Mouse (Mus musculus): ENCODE data around the gene Ptges. TPM values are rescaled to one million over a fixed set of nuclear protein-coding genes. Genes with fewer than 3 reads are reported as not detected.
"Not testable (repeated sequence)": the region's sequence is repeated elsewhere in the genome, so short reads cannot be mapped to it uniquely, and the experiment has no call there.

The Ptges gene
- total and polyA plus RNA-seq, 2 experiments from 2014 or later = 6.7 to 8.0 TPM

- peaks cover 2% of the 10 kb centered on the region; the same call in 1 of the 2 replicates for H3K4me1 ChIP-seq (ENCODE audit: insufficient read depth, low read length)
- no peak overlapping the region for H3K9ac ChIP-seq (replicated peaks; ENCODE audit: low read length, poor library complexity, severe bottlenecking)
- no peak overlapping the region for H3K4me2 ChIP-seq (ENCODE audit: low read depth, low read length, poor library complexity, severe bottlenecking)
- H3K4me3 ChIP-seq (ENCODE audit: low read depth, low read length) = no peak overlapping the region
- H3K27ac ChIP-seq (ENCODE audit: low read depth, low read length) = no peak overlapping the region
- WGBS = 56% methylated on average over 6 of the region's 6 CpGs
- ATAC-seq (ENCODE audit: low FRiP score) (no peak), DNase-seq (ENCODE audit: low spot score) (no peak)
- no peaks in the 10 kb centered on the region for H3K36me3 ChIP-seq (ENCODE audit: insufficient read depth, low read length)
- H3K27me3 ChIP-seq (ENCODE audit: insufficient read depth, low read length) = no peaks in the 10 kb centered on the region
- H3K9me3 ChIP-seq (ENCODE audit: low read length) = no peaks in the 10 kb centered on the region
- no peak for TF ChIP-seq CTCF (IDR thresholded peaks at IDR 0.05)
Measured at GRCm38 (mm10) chr2:30918126-30918525, 11.5 kb downstream of the Ptges start.

DNA sequence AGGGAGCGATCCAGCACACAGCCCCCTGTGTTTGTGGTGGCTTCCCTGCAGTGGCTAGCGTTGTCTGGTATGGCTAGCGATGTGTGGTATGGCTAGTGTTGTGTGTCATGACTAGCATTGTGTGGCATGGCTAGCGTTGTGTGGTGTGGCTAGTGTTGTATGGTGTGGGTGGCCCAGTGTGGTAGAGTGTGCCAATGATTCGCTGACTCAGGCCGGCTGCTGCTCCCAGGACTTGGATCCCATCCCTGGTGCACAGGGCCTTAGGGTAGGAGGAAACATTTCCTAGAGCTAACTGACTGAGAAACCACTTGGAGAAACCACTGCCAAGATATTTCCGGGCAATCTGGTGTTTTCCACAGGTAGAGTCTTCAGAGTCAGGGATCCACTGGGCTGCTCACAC, 12.0 kb downstream of the Ptges start:
- Histone ChIP-seq H3K27ac (ENCODE audit: low read depth, low read length) (no peak overlapping the region), H3K4me3 (ENCODE audit: low read depth, low read length) (no peak overlapping the region), H3K4me2 (ENCODE audit: low read depth, low read length, poor library complexity, severe bottlenecking) (no peak overlapping the region), H3K27me3 (ENCODE audit: insufficient read depth, low read length) (no peaks in the 10 kb centered on the region), H3K9me3 (ENCODE audit: low read length) (no peaks in the 10 kb centered on the region), H3K36me3 (ENCODE audit: insufficient read depth, low read length) (no peaks in the 10 kb centered on the region), H3K4me1 (ENCODE audit: insufficient read depth, low read length) (peaks cover 2% of the 10 kb centered on the region; the same call in 1 of the 2 replicates), H3K9ac (replicated peaks; ENCODE audit: low read length, poor library complexity, severe bottlenecking) (no peak overlapping the region)
- WGBS = 88% methylated on average over 7 of the region's 7 CpGs
- TF ChIP-seq CTCF (IDR thresholded peaks at IDR 0.05) = no peak
- DNase-seq (ENCODE audit: low spot score) (no peak), ATAC-seq (ENCODE audit: low FRiP score) (no peak)

- not testable (repeated sequence) for H3K4me2 ChIP-seq (ENCODE audit: low read depth, low read length, poor library complexity, severe bottlenecking); H3K9me3 ChIP-seq (ENCODE audit: low read length); H3K4me3 ChIP-seq (ENCODE audit: low read depth, low read length); H3K27ac ChIP-seq (ENCODE audit: low read depth, low read length); H3K27me3 ChIP-seq (ENCODE audit: insufficient read depth, low read length); ATAC-seq (ENCODE audit: low FRiP score); H3K36me3 ChIP-seq (ENCODE audit: insufficient read depth, low read length); H3K4me1 ChIP-seq (ENCODE audit: insufficient read depth, low read length); DNase-seq (ENCODE audit: low spot score); H3K9ac ChIP-seq (replicated peaks; ENCODE audit: low read length, poor library complexity, severe bottlenecking)
- WGBS = 56% methylated on average over 6 of the region's 6 CpGs
Measured at GRCm38 (mm10) chr2:30915933-30916332, 13.7 kb downstream of the Ptges start.

DNA sequence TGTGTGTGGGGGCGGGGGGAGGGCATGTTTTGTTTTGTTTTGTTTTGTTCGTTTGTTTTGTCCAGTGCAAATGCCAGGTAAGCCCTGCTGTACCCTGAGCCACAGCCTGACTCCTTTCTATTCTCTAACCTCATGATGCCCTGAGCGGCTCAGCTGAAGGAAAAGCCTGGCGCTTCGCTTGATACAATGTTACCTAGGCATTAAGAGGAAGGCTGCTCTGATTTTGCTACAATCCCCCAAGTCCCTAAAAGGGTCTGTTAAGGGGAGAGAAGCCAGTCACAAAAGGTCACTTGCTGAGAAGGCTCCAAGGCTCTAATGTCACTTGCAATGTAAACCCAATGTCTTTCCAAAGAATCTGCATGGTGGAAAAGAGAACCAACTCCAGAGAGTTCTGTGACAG, 14.3 kb downstream of the Ptges start:
- H3K9me3 ChIP-seq (ENCODE audit: low read length) = no peaks in the 10 kb centered on the region
- TF ChIP-seq CTCF (IDR thresholded peaks at IDR 0.05) = no peak
- H3K27ac ChIP-seq (ENCODE audit: low read depth, low read length) = no peak overlapping the region
- no peak for ATAC-seq (ENCODE audit: low FRiP score)
- H3K36me3 ChIP-seq (ENCODE audit: insufficient read depth, low read length) = no peaks in the 10 kb centered on the region
- H3K4me3 ChIP-seq (ENCODE audit: low read depth, low read length) = no peak overlapping the region
- no peaks in the 10 kb centered on the region for H3K27me3 ChIP-seq (ENCODE audit: insufficient read depth, low read length)
- H3K4me1 ChIP-seq (ENCODE audit: insufficient read depth, low read length) = peaks cover 2% of the 10 kb centered on the region; the same call in 1 of the 2 replicates
- H3K4me2 ChIP-seq (ENCODE audit: low read depth, low read length, poor library complexity, severe bottlenecking) = no peak overlapping the region
- no peak overlapping the region for H3K9ac ChIP-seq (replicated peaks; ENCODE audit: low read length, poor library complexity, severe bottlenecking)
- DNase-seq (ENCODE audit: low spot score) = no peak
- WGBS = 78% methylated on average over 5 of the region's 5 CpGs

DNA sequence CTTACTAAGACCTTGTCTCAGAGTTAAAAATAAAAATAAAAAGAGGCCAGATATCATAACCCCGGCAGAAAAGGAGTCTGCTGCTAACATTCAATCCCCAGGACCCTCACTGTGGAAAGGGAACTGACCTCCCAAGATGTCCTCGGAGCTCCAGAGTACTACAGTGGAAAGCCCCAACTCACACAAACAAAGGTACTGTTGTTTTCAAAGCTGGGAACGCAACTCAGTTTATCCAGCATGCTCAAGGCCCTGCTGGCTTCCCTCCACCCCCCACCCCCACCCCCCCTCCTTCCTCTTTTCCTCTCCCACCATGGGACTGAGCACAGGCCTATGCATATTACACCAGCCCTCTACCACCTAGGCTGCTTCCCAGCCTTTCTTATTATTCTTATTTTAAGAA, 14.8 kb downstream of the Ptges start:
- H3K4me2 ChIP-seq (ENCODE audit: low read depth, low read length, poor library complexity, severe bottlenecking) = no peak overlapping the region
- H3K9ac ChIP-seq (replicated peaks; ENCODE audit: low read length, poor library complexity, severe bottlenecking) = no peak overlapping the region
- H3K4me1 ChIP-seq (ENCODE audit: insufficient read depth, low read length) = peaks cover 2% of the 10 kb centered on the region; the same call in 1 of the 2 replicates
- no peaks in the 10 kb centered on the region for H3K36me3 ChIP-seq (ENCODE audit: insufficient read depth, low read length)
- no peaks in the 10 kb centered on the region for H3K27me3 ChIP-seq (ENCODE audit: insufficient read depth, low read length)
- ATAC-seq (ENCODE audit: low FRiP score) (no peak), DNase-seq (ENCODE audit: low spot score) (no peak)
- H3K4me3 ChIP-seq (ENCODE audit: low read depth, low read length) = no peak overlapping the region
- H3K27ac ChIP-seq (ENCODE audit: low read depth, low read length) = no peak overlapping the region
- no peaks in the 10 kb centered on the region for H3K9me3 ChIP-seq (ENCODE audit: low read length)
- TF ChIP-seq CTCF (IDR thresholded peaks at IDR 0.05) = no peak
- WGBS = 46% methylated on average over 3 of the region's 3 CpGs

GRCm38 (mm10) chr2:30913022-30913421, 16.6 kb downstream of the Ptges start:
- Histone ChIP-seq H3K36me3 (ENCODE audit: insufficient read depth, low read length) (no peaks in the 10 kb centered on the region), H3K9me3 (ENCODE audit: low read length) (no peaks in the 10 kb centered on the region), H3K9ac (replicated peaks; ENCODE audit: low read length, poor library complexity, severe bottlenecking) (no peak overlapping the region), H3K27me3 (ENCODE audit: insufficient read depth, low read length) (no peaks in the 10 kb centered on the region), H3K4me3 (ENCODE audit: low read depth, low read length) (no peak overlapping the region), H3K27ac (ENCODE audit: low read depth, low read length) (no peak overlapping the region), H3K4me1 (ENCODE audit: insufficient read depth, low read length) (peaks cover 2% of the 10 kb centered on the region; the same call in 1 of the 2 replicates), H3K4me2 (ENCODE audit: low read depth, low read length, poor library complexity, severe bottlenecking) (no peak overlapping the region)
- no peak for TF ChIP-seq CTCF (IDR thresholded peaks at IDR 0.05)
- ATAC-seq (ENCODE audit: low FRiP score) = no peak
- no peak for DNase-seq (ENCODE audit: low spot score)
- 85% methylated on average over 8 of the region's 8 CpGs for WGBS

Data from midbrain, postnatal 0 days (tissue).